Mouse (Mus musculus) liver, embryonic 14.5 days (tissue): Measurements from ENCODE around the gene Fxyd3. TPM values are rescaled to one million over a fixed set of nuclear protein-coding genes. Genes with fewer than 3 reads are reported as not detected.

Experiments used
- ATAC-seq: fragments of 200-750 bp; cut with Nextera tagmentation; 2 replicates; pipeline ENCODE4 v1.8.0; 2017; ENCODE audit warnings: moderate number of reproducible peaks, mild to moderate bottlenecking, moderate library complexity; ENCODE audit not compliant: insufficient read depth
- DNase-seq, 3 experiments: peaks; one replicate each; pipeline ENCODE4 v3.0.0-alpha.2; 2012 to 2013; ENCODE audit warnings: low read depth in 3 of 3, low spot score in 3 of 3
- H3K27ac ChIP-seq: fragments of 300-500 bp; sonication (generic); 2 replicates; pipeline ENCODE4 v1.5.1; 2014; ENCODE audit warnings: moderate library complexity, mild to moderate bottlenecking, control low read depth, inconsistent platforms
- H3K27me3 ChIP-seq: fragments of 300-500 bp; sonication (generic); 2 replicates; pipeline ENCODE4 v1.6.1; 2014; ENCODE audit warnings: mild to moderate bottlenecking, low read length, moderate library complexity; ENCODE audit not compliant: control insufficient read depth, insufficient read depth
- H3K36me3 ChIP-seq: fragments of 300-500 bp; sonication (generic); replicated peaks from 2 replicates; pipeline ENCODE4 v1.6.1; 2014; ENCODE audit warnings: low read depth; ENCODE audit not compliant: control insufficient read depth, insufficient read depth
- H3K4me1 ChIP-seq, 2 experiments: fragments of 200-500 bp in 1 of 2; fragments of 300-500 bp in 1 of 2; sonication (generic) in 1 of 2; replicated peaks; 2 replicates each; pipeline ENCODE4 v1.6.1; 2012 to 2014; ENCODE audit warnings: antibody characterized with exemption in 1 of 2, inconsistent platforms in 1 of 2, low read length in 1 of 2; ENCODE audit not compliant: control insufficient read depth in 2 of 2, insufficient read depth in 2 of 2
- H3K4me2 ChIP-seq: fragments of 300-500 bp; sonication (generic); 2 replicates; pipeline ENCODE4 v1.6.1; 2014; ENCODE audit warnings: low read depth, mild to moderate bottlenecking, control low read depth, moderate library complexity
- H3K4me3 ChIP-seq, 2 experiments: fragments of 200-500 bp in 1 of 2; fragments of 300-500 bp in 1 of 2; sonication (generic) in 1 of 2; 2 replicates each; pipeline ENCODE4 v1.5.1; 2012 to 2014; ENCODE audit warnings: low read depth in 2 of 2, low read length in 2 of 2, mild to moderate bottlenecking in 2 of 2, control low read depth in 1 of 2, inconsistent platforms in 1 of 2, moderate library complexity in 1 of 2; ENCODE audit not compliant: insufficient read depth in 1 of 2
- H3K9ac ChIP-seq: fragments of 300-500 bp; sonication (generic); replicated peaks from 2 replicates; pipeline ENCODE4 v1.6.1; 2014; ENCODE audit warnings: mild to moderate bottlenecking, control low read depth, moderate library complexity
- H3K9me3 ChIP-seq: fragments of 300-500 bp; sonication (generic); 2 replicates; pipeline ENCODE4 v1.6.1; 2016; ENCODE audit warnings: low read length, mixed read lengths; ENCODE audit not compliant: control insufficient read depth
- CTCF ChIP-seq: IDR thresholded peaks from 2 replicates; pipeline ENCODE4 v1.5.1; 2016; ENCODE audit warnings: antibody characterized with exemption, low read depth, control low read depth
- EP300 ChIP-seq: IDR thresholded peaks from 2 replicates; pipeline ENCODE4 v1.6.1; 2016; ENCODE audit warnings: antibody characterized with exemption, low read depth
- WGBS: fragments of 180-500 bp; shearing (Covaris S2); extraction: QIAGEN DNeasy Blood & Tissue Kit; methylation state at CpG from one replicate; pipeline ENCODE4 v1.1.7; 2014; ENCODE audit not compliant: insufficient replicate concordance; 5-methylcytosine and 5-hydroxymethylcytosine counted together
- polyA plus RNA-seq, 2 experiments: library from polyadenylated mRNA; depleted of rRNA in 1 of 2; stranded (reverse) in 1 of 2; unstranded in 1 of 2; fragments of >200 nt; fragmentation: Nextera tagmentation in 1 of 2; extraction: Ambion mirVana in 1 of 2; gene quantifications; 2 replicates each; pipeline versions ENCODE4 v1.2.1 to v1.2.3; 2012 to 2014

Fxyd3 gene
- 0.52 and 0.54 TPM in 2 replicates for polyA plus RNA-seq (2012; rRNA removed)
- 0.47 and 0.86 TPM in 2 replicates for polyA plus RNA-seq (2014; fragmentation: Nextera tagmentation; extraction: Ambion mirVana)

DNA sequence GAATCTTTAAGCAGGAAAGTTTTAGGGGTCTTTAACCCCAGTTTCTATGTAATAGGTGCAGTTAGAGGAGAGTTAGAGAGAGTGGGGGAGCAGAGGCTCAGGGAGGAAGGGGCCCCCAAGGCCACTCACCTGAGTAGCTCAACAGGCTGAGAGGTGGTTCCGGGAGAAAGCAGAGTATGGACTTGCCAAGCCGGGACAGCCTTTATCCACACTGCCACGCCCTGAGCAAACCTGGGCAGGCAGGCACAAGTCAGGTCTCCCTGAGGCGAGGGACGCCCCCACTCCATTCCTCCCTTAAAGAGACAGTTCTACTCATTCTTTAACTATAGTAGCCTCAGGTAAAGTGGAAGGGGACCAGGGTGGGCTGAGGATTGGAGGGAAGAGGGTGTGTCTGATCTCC, at the start of gene Fxyd3:
Gene Fxyd3, minus strand, starts transcription at position 213 of the 400 bp plus-strand sequence.
- no peaks in the 10 kb centered on the region for H3K36me3 ChIP-seq
- no peak within 1 kb of the TSS for H3K27ac ChIP-seq
- DNase-seq (no peak), ATAC-seq (no peak)
- peaks cover 0 to 2% of the 10 kb centered on the region in 2 experiments; a peak in 1 of 4 replicates for H3K4me1 ChIP-seq
- 44% methylated on average over 5 of the region's 5 CpGs for WGBS
- no peaks in the 10 kb centered on the region for H3K27me3 ChIP-seq
- TF ChIP-seq CTCF (no peak), EP300 (no peak)
- H3K9ac ChIP-seq: no peak within 1 kb of the TSS
- no peak within 1 kb of the TSS for H3K4me3 ChIP-seq
- H3K9me3 ChIP-seq: no peaks in the 10 kb centered on the region
- no peak within 1 kb of the TSS for H3K4me2 ChIP-seq

DNA sequence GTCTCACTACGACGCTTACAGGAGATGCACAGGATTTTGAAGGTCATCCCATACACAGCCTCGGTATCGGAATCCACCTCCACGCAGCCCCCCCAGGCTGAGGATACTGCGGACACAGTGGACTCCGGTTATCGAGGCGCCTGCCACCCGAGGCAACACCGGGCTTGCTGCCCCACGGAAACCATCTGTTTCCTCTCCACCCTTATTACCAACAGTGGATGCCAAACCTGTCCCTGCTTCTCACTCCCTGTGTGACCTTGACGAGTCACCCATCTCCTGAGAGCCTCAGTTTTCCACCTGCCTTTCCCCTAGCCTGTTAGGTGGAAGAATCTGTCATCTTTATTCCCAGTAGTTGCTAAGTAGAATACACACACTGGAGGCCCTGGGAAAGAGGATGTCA, 48.6 kb upstream of the Fxyd3 start:
- DNase-seq: no peak
- Histone ChIP-seq H3K27ac (no peak overlapping the region), H3K4me1 (0 out of 4 replicates have a peak, but pooled peaks cover 0 to 2% of the 10 kb centered on the region in 2 experiments), H3K9me3 (no peaks in the 10 kb centered on the region), H3K36me3 (peaks cover 3% of the 10 kb centered on the region), H3K4me2 (no peak overlapping the region), H3K9ac (no peak overlapping the region), H3K27me3 (peaks cover 30% of the 10 kb centered on the region), H3K4me3 (no peak overlapping the region)
- 48% methylated on average over 13 of the region's 13 CpGs for WGBS
- ATAC-seq: no peak
- no peak for TF ChIP-seq EP300
- no peak for TF ChIP-seq CTCF

DNA sequence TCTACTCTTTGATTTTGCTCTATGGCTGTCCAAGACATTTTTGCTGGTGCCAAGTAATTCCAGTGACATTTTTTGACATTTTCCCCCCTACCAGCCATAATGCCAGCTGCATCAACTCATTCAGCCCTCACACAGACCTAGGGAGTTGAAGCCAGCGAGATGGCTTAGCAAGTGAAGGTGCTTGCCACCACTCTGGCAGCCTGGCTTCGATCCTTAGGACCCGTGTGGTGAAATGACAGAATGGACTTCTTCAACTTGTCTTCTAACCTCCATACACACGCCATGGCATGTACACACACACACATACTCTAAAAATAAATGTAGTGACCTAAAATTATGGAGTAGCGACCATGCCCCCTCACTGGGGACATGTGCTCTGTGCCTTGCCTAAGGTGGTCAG, 47.9 kb upstream of the Fxyd3 start:
- Histone ChIP-seq H3K4me1 (0 out of 4 replicates have a peak, but pooled peaks cover 0 to 2% of the 10 kb centered on the region in 2 experiments), H3K36me3 (no peaks in the 10 kb centered on the region), H3K9ac (no peak overlapping the region), H3K27ac (no peak overlapping the region), H3K9me3 (no peaks in the 10 kb centered on the region), H3K4me3 (no peak overlapping the region), H3K4me2 (no peak overlapping the region), H3K27me3 (peaks cover 30% of the 10 kb centered on the region)
- WGBS: 58% methylated on average over 5 of the region's 5 CpGs
- no peak for TF ChIP-seq CTCF
- TF ChIP-seq EP300: no peak
- no peak for ATAC-seq
- DNase-seq: no peak

DNA sequence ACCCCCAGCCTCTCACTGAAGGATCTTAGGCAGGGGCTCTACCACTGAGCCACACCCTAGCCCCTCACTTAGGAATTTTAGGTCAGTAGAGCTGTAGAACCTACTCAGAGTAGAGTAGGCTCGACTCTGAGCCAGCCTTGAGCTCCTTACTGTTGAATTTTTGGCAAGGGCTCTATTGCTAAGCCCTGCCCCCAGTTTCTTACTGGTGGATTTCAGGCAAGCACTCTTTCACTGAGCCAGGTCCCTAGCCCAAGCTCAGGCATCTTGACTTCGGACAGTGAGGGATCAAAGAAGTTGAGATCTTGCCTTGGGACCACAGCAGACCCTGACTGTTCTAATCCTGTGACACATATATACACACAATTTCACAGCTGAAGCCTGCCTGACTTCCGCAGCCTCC, 47.2 kb upstream of the Fxyd3 start:
- TF ChIP-seq CTCF: no peak
- no peak for TF ChIP-seq EP300
- Histone ChIP-seq H3K4me2 (no peak overlapping the region), H3K4me1 (0 out of 4 replicates have a peak, but pooled peaks cover 0 to 2% of the 10 kb centered on the region in 2 experiments), H3K27ac (no peak overlapping the region), H3K27me3 (peaks cover 30% of the 10 kb centered on the region), H3K4me3 (no peak overlapping the region), H3K9me3 (no peaks in the 10 kb centered on the region), H3K9ac (no peak overlapping the region), H3K36me3 (no peaks in the 10 kb centered on the region)
- WGBS: 53% methylated on average over 3 of the region's 3 CpGs
- DNase-seq (no peak), ATAC-seq (no peak)

DNA sequence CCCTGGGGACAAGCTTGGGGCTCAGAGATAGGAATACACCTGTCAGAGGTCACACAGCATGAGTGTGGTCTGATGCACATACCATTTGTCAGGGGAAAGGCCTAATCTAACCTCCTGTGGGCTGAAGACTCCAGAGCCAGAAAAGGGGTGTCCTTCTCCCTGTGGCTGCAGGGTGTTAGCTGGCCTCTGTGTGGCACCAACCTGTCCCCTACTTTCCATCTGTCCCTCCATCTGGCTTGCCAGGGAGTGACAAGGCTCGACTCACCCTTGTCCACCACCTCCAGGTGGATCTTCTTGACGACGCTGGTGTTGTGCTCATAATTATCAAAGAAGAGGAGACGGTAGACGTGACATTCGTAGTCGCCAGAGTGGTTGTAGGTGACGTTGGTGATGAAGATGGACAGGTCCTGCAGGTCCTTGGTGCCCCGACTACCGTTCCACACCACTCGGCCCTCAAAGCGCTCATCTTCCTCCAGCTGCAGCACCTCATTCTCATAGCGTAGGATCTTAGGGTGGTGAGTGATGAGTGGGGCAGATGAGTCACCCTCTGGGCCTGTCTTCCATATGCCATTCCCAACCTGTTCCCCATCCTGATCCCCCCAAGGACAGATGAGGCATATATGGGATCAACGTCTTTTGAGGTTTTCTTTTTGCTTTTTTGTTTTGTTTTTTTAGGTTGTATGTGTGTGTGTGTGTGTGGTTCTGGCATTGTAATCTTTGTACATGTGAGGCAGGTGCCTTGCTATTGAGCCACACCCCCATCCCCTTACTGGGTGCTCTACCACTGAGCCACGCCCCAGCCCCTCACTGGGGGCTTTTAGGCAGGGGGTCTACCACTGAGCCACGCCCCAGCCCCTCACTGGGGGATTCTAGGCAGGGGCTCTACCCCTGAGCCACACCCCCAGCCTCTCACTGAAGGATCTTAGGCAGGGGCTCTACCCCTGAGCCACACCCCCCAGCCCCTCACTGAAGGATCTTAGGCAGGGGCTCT, 46.4 kb upstream of the Fxyd3 start:
- Histone ChIP-seq H3K27ac (no peak overlapping the region), H3K9me3 (no peaks in the 10 kb centered on the region), H3K36me3 (no peaks in the 10 kb centered on the region), H3K27me3 (peaks cover 30% of the 10 kb centered on the region), H3K4me1 (0 out of 4 replicates have a peak, but pooled peaks cover 0 to 2% of the 10 kb centered on the region in 2 experiments), H3K9ac (no peak overlapping the region), H3K4me2 (no peak overlapping the region), H3K4me3 (no peak overlapping the region)
- WGBS: 71% methylated on average over 16 of the region's 16 CpGs
- TF ChIP-seq CTCF: no peak
- ATAC-seq: no peak
- DNase-seq: no peak
